Mouse (Mus musculus) small intestine, adult 2 months (tissue): ENCODE results near the gene Leprot. TPM values are rescaled to one million over a fixed set of nuclear protein-coding genes. Genes with fewer than 3 reads are reported as not detected.

Source experiments
- H3K27ac ChIP-seq: fragments of 200-500 bp; 2 replicates; pipeline ENCODE4 v1.5.1; 2012; ENCODE audit warnings: low read depth, low read length, control low read depth, inconsistent platforms; ENCODE audit not compliant: insufficient read depth
- H3K27me3 ChIP-seq: fragments of 200-500 bp; 2 replicates; pipeline ENCODE4 v1.6.1; 2012; ENCODE audit warnings: mild to moderate bottlenecking, moderate library complexity, low read length, inconsistent platforms; ENCODE audit not compliant: control insufficient read depth, insufficient read depth
- H3K36me3 ChIP-seq: fragments of 200-500 bp; 2 replicates; pipeline ENCODE4 v1.6.1; 2012; ENCODE audit warnings: mild to moderate bottlenecking, low read length, control low read depth, inconsistent platforms; ENCODE audit not compliant: control insufficient read depth, insufficient read depth
- H3K4me1 ChIP-seq: fragments of 200-500 bp; 2 replicates; pipeline ENCODE4 v1.6.1; 2012; ENCODE audit warnings: low read length, inconsistent platforms, mixed read lengths; ENCODE audit not compliant: control insufficient read depth, insufficient read depth, insufficient read length
- H3K4me3 ChIP-seq: fragments of 200-500 bp; 2 replicates; pipeline ENCODE4 v1.5.1; 2012; ENCODE audit warnings: low read depth, mild to moderate bottlenecking, control low read depth, inconsistent platforms, low read length, moderate library complexity
- CTCF ChIP-seq: fragments of 200-500 bp; IDR thresholded peaks from 2 replicates; pipeline ENCODE4 v1.5.1; 2012; ENCODE audit warnings: low read depth, mild to moderate bottlenecking, control low read depth, inconsistent platforms, low read length, moderate library complexity, mixed read lengths; ENCODE audit not compliant: insufficient replicate concordance, insufficient read length; ENCODE audit errors: extremely low read depth
- POLR2A ChIP-seq: fragments of 200-500 bp; IDR thresholded peaks from 2 replicates; pipeline ENCODE4 v1.6.1; 2012; ENCODE audit warnings: low read depth, mild to moderate bottlenecking, control low read depth, inconsistent platforms, low read length, moderate library complexity
- WGBS: fragments of 180-500 bp; shearing (Covaris S2); methylation state at CpG from one replicate; pipeline ENCODE4 v1.1.7; 2018; 5-methylcytosine and 5-hydroxymethylcytosine counted together
- polyA plus RNA-seq: library from polyadenylated mRNA; depleted of rRNA; stranded (reverse); fragments of >200 nt; gene quantifications from 2 replicates; pipeline ENCODE4 v1.2.3, GENCODE M21; 2012; rRNA removed

Leprot gene
- 17.2 and 32.1 TPM in 2 replicates for polyA plus RNA-seq

DNA sequence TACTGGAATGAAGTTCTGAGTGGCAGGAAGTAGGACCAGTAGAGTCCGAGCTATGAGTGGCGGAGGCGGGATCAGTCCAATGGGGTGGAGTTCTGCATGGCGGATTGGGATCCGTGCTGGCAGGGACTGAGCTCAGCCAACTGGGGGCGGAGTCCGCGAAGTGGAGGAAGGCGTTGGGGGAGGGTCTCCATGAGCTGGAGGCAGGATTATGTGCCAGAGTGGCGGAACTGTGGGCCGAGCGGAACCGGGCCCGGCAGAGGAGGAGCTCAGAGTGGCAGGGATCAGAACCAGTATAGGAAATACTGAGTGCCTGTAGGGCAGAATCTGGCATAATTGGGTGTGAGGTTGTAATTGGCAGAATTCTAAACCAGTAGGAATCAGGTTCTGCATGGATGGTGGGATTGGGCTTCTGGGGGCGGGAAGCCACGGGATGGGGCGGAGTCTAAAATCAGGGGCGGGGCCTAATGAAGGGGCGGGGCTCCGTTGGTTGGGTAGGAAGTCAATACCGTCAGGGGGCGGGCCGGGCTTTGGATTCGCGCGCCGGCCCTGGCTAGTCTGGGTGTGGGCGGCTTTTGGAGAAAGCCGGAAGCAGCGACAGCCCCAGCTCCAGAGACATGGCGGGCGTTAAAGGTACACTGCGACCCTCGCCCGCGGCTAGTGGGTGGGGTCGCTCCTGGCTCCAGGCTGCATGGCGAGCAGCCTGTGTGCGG is at the start of gene Leprot:
Gene Leprot, plus strand, starts transcription at position 523 of the 710 bp plus-strand sequence.
- TF ChIP-seq CTCF (no peak), POLR2A (peak; percentile 62; the same call in 1 of the 2 replicates)
- Histone ChIP-seq H3K4me3 (peak within 1 kb of the TSS; percentile 95), H3K27me3 (no peaks in the 10 kb centered on the region), H3K36me3 (no peaks in the 10 kb centered on the region), H3K27ac (peak within 1 kb of the TSS; percentile 95), H3K4me1 (peaks cover 11% of the 10 kb centered on the region; the same call in 1 of the 2 replicates)
- 2% methylated on average over 39 of the region's 39 CpGs for WGBS

DNA sequence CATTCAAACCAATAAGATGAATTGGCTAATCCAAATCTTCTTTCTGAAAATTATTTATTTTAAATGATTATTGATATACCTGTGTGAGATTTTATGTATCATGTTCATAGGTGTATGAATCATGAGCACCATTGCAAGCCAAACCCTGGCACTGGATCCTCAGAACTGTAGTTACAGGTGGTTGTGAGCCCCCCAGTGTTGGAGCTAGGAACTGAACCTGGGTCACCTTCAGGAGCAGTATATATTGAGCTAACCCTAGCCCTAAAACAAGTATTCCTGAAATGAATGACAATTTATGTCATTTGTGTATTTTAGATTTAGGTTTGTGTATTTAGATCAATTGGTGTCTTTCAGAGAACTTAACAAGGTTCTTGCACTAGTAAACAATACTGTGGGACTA is 45.8 kb upstream of the Leprot start:
- no peak overlapping the region for H3K4me3 ChIP-seq
- H3K27me3 ChIP-seq: no peaks in the 10 kb centered on the region
- no peak overlapping the region for H3K27ac ChIP-seq
- H3K4me1 ChIP-seq: no peaks in the 10 kb centered on the region
- H3K36me3 ChIP-seq: no peaks in the 10 kb centered on the region
- TF ChIP-seq POLR2A: no peak
- TF ChIP-seq CTCF: no peak

- Histone ChIP-seq H3K36me3 (no peaks in the 10 kb centered on the region), H3K4me3 (no peak overlapping the region), H3K27ac (no peak overlapping the region), H3K27me3 (no peaks in the 10 kb centered on the region), H3K4me1 (no peaks in the 10 kb centered on the region)
- TF ChIP-seq CTCF (no peak), POLR2A (no peak)
- WGBS: 74% methylated on average over 3 of the region's 3 CpGs
Observed at GRCm38 (mm10) chr4:101603635-101604034, 43.9 kb upstream of the Leprot start.

DNA sequence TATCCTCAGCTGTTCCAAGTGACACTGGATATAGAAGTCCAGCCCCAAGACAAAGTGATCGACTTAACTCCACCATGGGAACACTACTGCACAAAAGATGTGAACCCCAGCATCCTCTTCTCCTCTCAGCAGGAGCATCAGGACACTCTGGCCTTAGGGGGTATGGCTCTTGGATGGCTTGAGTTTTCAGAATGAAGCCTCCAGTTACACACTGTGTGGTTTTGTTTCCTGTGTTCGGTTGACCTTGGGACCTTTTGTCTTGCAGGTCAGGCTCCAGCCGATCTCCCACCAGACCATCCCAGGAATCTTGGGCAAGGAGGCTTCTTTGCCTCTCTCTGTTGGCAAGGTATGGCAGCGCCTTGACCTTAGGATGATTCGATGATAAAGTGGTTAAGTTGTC is 31.0 kb upstream of the Leprot start:
- 91% methylated on average over 5 of the region's 5 CpGs for WGBS
- no peak overlapping the region for H3K4me3 ChIP-seq

DNA sequence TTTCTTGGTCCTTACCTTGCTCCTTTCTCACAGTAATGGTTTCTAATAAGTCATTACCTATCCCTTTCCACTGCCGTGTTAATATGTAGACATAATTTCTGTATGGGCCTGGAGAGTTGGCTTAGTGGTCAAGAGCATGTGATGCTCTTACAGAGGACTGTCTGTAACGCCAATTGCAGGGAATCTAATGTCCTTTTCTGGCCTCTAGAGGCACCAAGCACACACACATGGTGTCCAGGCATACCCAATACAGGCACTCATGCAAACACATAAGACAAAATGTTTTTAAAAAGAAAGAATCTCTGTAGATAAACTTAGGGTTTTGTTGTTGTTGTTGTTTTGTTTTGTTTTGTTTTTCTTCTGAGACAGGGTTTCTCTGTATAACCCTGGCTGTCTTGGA is 29.8 kb upstream of the Leprot start:
- H3K36me3 ChIP-seq: no peaks in the 10 kb centered on the region
- no peaks in the 10 kb centered on the region for H3K4me1 ChIP-seq
- H3K27me3 ChIP-seq: no peaks in the 10 kb centered on the region
- WGBS: 62% methylated on average over 2 of the region's 2 CpGs
- H3K4me3 ChIP-seq: no peak overlapping the region
- no peak for TF ChIP-seq CTCF
- no peak for TF ChIP-seq POLR2A
- H3K27ac ChIP-seq: no peak overlapping the region

More for the DNA sequence above, 31.0 kb upstream of the Leprot start:
- H3K27me3 ChIP-seq: no peaks in the 10 kb centered on the region
- no peak overlapping the region for H3K27ac ChIP-seq
- no peak for TF ChIP-seq POLR2A
- TF ChIP-seq CTCF: no peak
- H3K4me1 ChIP-seq: no peaks in the 10 kb centered on the region
- H3K36me3 ChIP-seq: no peaks in the 10 kb centered on the region

GRCm38 (mm10) chr4:101620206-101620605 is 27.3 kb upstream of the Leprot start:
- 86% methylated on average over 2 of the region's 2 CpGs for WGBS
- Histone ChIP-seq H3K27me3 (no peaks in the 10 kb centered on the region), H3K4me3 (no peak overlapping the region), H3K4me1 (no peaks in the 10 kb centered on the region), H3K27ac (no peak overlapping the region), H3K36me3 (no peaks in the 10 kb centered on the region)
- TF ChIP-seq CTCF (no peak), POLR2A (no peak)

- no peaks in the 10 kb centered on the region for H3K4me1 ChIP-seq
- no peak overlapping the region for H3K27ac ChIP-seq
- TF ChIP-seq POLR2A (no peak), CTCF (no peak)
- H3K27me3 ChIP-seq: no peaks in the 10 kb centered on the region
- no peaks in the 10 kb centered on the region for H3K36me3 ChIP-seq
- 85% methylated on average over 5 of the region's 5 CpGs for WGBS
- no peak overlapping the region for H3K4me3 ChIP-seq
Observed at GRCm38 (mm10) chr4:101621241-101621640, 26.3 kb upstream of the Leprot start.
